Mouse (Mus musculus) E14TG2a.4 (cell line): ENCODE measurements around the gene Myo18a.

Source experiments
- CTCF ChIP-seq: conservative IDR thresholded peaks from 2 replicates; pipeline ENCODE4 v1.5.1; 2014; ENCODE audit warnings: low read length
- NANOG ChIP-seq: IDR thresholded peaks from 2 replicates; pipeline ENCODE4 v1.6.1; 2014; ENCODE audit warnings: borderline replicate concordance, low read length, mixed read lengths

DNA sequence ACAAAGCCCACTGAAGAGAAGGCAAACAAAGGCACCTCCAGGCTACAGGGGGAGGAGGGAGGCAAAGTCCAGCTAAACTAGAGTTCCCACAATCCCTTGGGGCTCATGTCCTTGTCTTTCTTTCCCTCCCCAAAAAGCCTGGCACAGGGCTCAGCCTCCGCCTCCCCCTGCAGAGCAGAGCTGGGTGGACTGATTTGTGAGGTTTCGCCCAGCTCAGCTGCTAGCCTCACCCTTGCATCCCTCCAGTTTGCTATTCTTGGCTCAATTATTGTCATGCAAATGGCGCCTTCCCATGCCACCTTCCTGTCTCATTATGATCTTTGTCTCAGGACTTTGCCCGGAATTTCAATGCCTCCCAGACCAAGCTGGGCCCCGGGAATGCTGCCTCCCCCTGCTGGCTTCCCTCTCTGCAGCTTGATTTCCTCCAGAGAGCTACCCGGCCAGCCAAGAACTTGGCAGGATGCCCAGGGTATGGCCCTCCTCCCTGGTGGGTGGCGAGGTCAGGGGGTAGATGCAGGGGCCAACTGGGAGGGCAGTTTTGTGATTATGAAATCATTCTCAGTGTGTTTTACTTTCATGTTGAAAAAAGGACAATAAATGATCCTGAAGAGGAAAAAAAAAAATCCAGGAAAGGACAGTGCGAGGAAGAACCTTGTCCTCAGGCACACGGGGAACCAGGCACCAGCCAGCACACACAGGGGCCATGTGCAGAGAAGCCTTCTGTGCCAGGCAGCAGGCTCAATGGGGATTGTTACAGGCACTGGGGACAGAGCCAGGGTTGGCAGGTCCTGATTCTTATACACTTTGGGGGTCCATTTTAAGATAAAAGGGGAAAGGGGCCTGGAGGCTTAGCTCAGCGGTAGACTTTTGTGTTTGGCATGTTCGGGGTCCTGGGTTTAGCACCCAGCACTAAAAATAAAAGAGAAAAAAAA, 131.0 kb downstream of the Myo18a start, which contains the start of gene Pipox:
- TF ChIP-seq CTCF = peak; percentile 25; the same call in 1 of the 2 replicates
- peak; percentile 25; the same call in 1 of the 2 replicates for TF ChIP-seq NANOG
